Mouse (Mus musculus): ENCODE results near the gene Fcho2.

Fcho2 gene

GRCm38 (mm10) chr13:98679631-98680041 is 135.6 kb downstream of the Fcho2 start:
- TF ChIP-seq GATA4 (IDR thresholded peaks at IDR 0.05; ENCODE audit: insufficient replicate concordance, low read length), result no peak

- TF ChIP-seq GATA4 (IDR thresholded peaks at IDR 0.05; ENCODE audit: insufficient replicate concordance, low read length), result no peak
These were observed 136.0 kb downstream of the Fcho2 start for GRCm38 (mm10) chr13:98679230-98679629.

- no peak for TF ChIP-seq GATA4 (IDR thresholded peaks at IDR 0.05; ENCODE audit: insufficient replicate concordance, low read length)
These were observed 141.3 kb downstream of the Fcho2 start for GRCm38 (mm10) chr13:98673922-98674321.
